Mouse (Mus musculus): ENCODE data around the gene Rab31. TPM values are rescaled to one million over a fixed set of nuclear protein-coding genes. Genes with fewer than 3 reads are reported as not detected.

The Rab31 gene
- polyA plus RNA-seq, 1 experiment from 2014 or later: 36.7 TPM

- ATAC-seq (ENCODE audit: borderline replicate concordance, extremely low read depth, low FRiP score, low TSS enrichment): no peak
- H3K27ac ChIP-seq: no peak overlapping the region
- no peaks in the 10 kb centered on the region for H3K27me3 ChIP-seq
- peaks cover 45% of the 10 kb centered on the region for H3K4me1 ChIP-seq
- no peaks in the 10 kb centered on the region for H3K9me3 ChIP-seq
- 2% methylated on average over 4 of the region's 4 CpGs for WGBS
- H3K4me3 ChIP-seq: peak overlapping the region; percentile 89
- peak overlapping the region; percentile 59 for H3K4me2 ChIP-seq
- 0 out of 2 replicates have a peak, but pooled peaks cover 4% of the 10 kb centered on the region for H3K36me3 ChIP-seq
- H3K9ac ChIP-seq: peak overlapping the region; percentile 97; the same call in 1 of the 2 replicates
Observed at GRCm38 (mm10) chr17:65611721-65612120, 160.8 kb downstream of the Rab31 start.

- H3K4me1 ChIP-seq: peaks cover 54% of the 10 kb centered on the region
- ATAC-seq (ENCODE audit: borderline replicate concordance, extremely low read depth, low FRiP score, low TSS enrichment): no peak
- H3K9me3 ChIP-seq: no peaks in the 10 kb centered on the region
- H3K36me3 ChIP-seq: 0 out of 2 replicates have a peak, but pooled peaks cover 4% of the 10 kb centered on the region
- no peak overlapping the region for H3K9ac ChIP-seq
- no peaks in the 10 kb centered on the region for H3K27me3 ChIP-seq
- no peak overlapping the region for H3K4me3 ChIP-seq
- no peak overlapping the region for H3K4me2 ChIP-seq
- WGBS: 60% methylated on average over 5 of the region's 5 CpGs
- H3K27ac ChIP-seq: no peak overlapping the region
Observed at GRCm38 (mm10) chr17:65608743-65609142, 163.8 kb downstream of the Rab31 start.

GRCm38 (mm10) chr17:65608312-65608687, 164.3 kb downstream of the Rab31 start:
- ATAC-seq (ENCODE audit: borderline replicate concordance, extremely low read depth, low FRiP score, low TSS enrichment): no peak
- H3K4me2 ChIP-seq: no peak overlapping the region

GRCm38 (mm10) chr17:65607574-65608311, 164.8 kb downstream of the Rab31 start:
- no peak overlapping the region for H3K9ac ChIP-seq
- H3K27ac ChIP-seq: 0 out of 2 replicates have a peak overlapping the region, but pooled peaks have one; percentile 33
- WGBS: 52% methylated on average over 7 of the region's 7 CpGs
- 0 out of 2 replicates have a peak, but pooled peaks cover 4% of the 10 kb centered on the region for H3K36me3 ChIP-seq
- H3K9me3 ChIP-seq: no peaks in the 10 kb centered on the region
- H3K4me2 ChIP-seq: no peak overlapping the region
- no peaks in the 10 kb centered on the region for H3K27me3 ChIP-seq
- ATAC-seq (ENCODE audit: borderline replicate concordance, extremely low read depth, low FRiP score, low TSS enrichment): no peak
- peaks cover 55% of the 10 kb centered on the region for H3K4me1 ChIP-seq
- no peak overlapping the region for H3K4me3 ChIP-seq

More at GRCm38 (mm10) chr17:65608312-65608687, 164.3 kb downstream of the Rab31 start:
- Histone ChIP-seq H3K27me3 (no peaks in the 10 kb centered on the region), H3K36me3 (0 out of 2 replicates have a peak, but pooled peaks cover 4% of the 10 kb centered on the region), H3K9ac (no peak overlapping the region), H3K4me3 (no peak overlapping the region), H3K27ac (0 out of 2 replicates have a peak overlapping the region, but pooled peaks have one; percentile 33), H3K9me3 (no peaks in the 10 kb centered on the region), H3K4me1 (peaks cover 55% of the 10 kb centered on the region)
- 74% methylated on average over 2 of the region's 2 CpGs for WGBS

GRCm38 (mm10) chr17:65606014-65606413, 166.5 kb downstream of the Rab31 start:
- ATAC-seq (ENCODE audit: borderline replicate concordance, extremely low read depth, low FRiP score, low TSS enrichment): no peak
- H3K27me3 ChIP-seq: no peaks in the 10 kb centered on the region
- no peak overlapping the region for H3K9ac ChIP-seq
- 73% methylated on average over 4 of the region's 4 CpGs for WGBS
- no peaks in the 10 kb centered on the region for H3K9me3 ChIP-seq
- 0 out of 2 replicates have a peak, but pooled peaks cover 4% of the 10 kb centered on the region for H3K36me3 ChIP-seq
- H3K4me3 ChIP-seq: no peak overlapping the region
- no peak overlapping the region for H3K27ac ChIP-seq
- H3K4me2 ChIP-seq: no peak overlapping the region
- H3K4me1 ChIP-seq: peaks cover 49% of the 10 kb centered on the region

- H3K4me1 ChIP-seq: peaks cover 42% of the 10 kb centered on the region
- no peak for ATAC-seq (ENCODE audit: borderline replicate concordance, extremely low read depth, low FRiP score, low TSS enrichment)
Observed at GRCm38 (mm10) chr17:65604892-65605291, 167.7 kb downstream of the Rab31 start.

GRCm38 (mm10) chr17:65604315-65604714, 168.2 kb downstream of the Rab31 start:
- H3K27me3 ChIP-seq: no peaks in the 10 kb centered on the region
- no peak overlapping the region for H3K27ac ChIP-seq
- no peak overlapping the region for H3K4me3 ChIP-seq
- H3K36me3 ChIP-seq: 0 out of 2 replicates have a peak, but pooled peaks cover 1% of the 10 kb centered on the region
- no peak; the same call in 1 of the 2 replicates for ATAC-seq (ENCODE audit: borderline replicate concordance, extremely low read depth, low FRiP score, low TSS enrichment)
- H3K9me3 ChIP-seq: no peaks in the 10 kb centered on the region
- no peak overlapping the region for H3K9ac ChIP-seq
- H3K4me1 ChIP-seq: peaks cover 37% of the 10 kb centered on the region
- no peak overlapping the region for H3K4me2 ChIP-seq

More at GRCm38 (mm10) chr17:65604892-65605291, 167.7 kb downstream of the Rab31 start:
- H3K27ac ChIP-seq: no peak overlapping the region
- H3K9me3 ChIP-seq: no peaks in the 10 kb centered on the region
- H3K27me3 ChIP-seq: no peaks in the 10 kb centered on the region
- 0 out of 2 replicates have a peak, but pooled peaks cover 4% of the 10 kb centered on the region for H3K36me3 ChIP-seq
- H3K4me3 ChIP-seq: no peak overlapping the region
- no peak overlapping the region for H3K9ac ChIP-seq
- H3K4me2 ChIP-seq: no peak overlapping the region

Other genes starting within 250 kb of the Rab31 start
- gene Tmem232, start 232.0 kb downstream of the Rab31 start, polyA plus RNA-seq (2015; fragmentation: Nextera tagmentation; extraction: Ambion mirVana): 0.34 and 0.54 TPM in 2 replicates
- gene Vapa, start 159.2 kb downstream of the Rab31 start, polyA plus RNA-seq (2015; fragmentation: Nextera tagmentation; extraction: Ambion mirVana): 191 and 196 TPM in 2 replicates
- not detected in 2 replicates for gene Txndc2, start 130.6 kb downstream of the Rab31 start, polyA plus RNA-seq (2015; fragmentation: Nextera tagmentation; extraction: Ambion mirVana)
- 42.2 and 42.8 TPM in 2 replicates for gene Ppp4r1, start 9.8 kb upstream of the Rab31 start, polyA plus RNA-seq (2015; fragmentation: Nextera tagmentation; extraction: Ambion mirVana)
- gene Ralbp1, start 113.0 kb upstream of the Rab31 start, polyA plus RNA-seq (2015; fragmentation: Nextera tagmentation; extraction: Ambion mirVana): 74.2 and 81.9 TPM in 2 replicates
- 128 and 130 TPM in 2 replicates for gene Twsg1, start 178.5 kb upstream of the Rab31 start, polyA plus RNA-seq (2015; fragmentation: Nextera tagmentation; extraction: Ambion mirVana)

All from lung, embryonic 15.5 days (tissue).